Mouse (Mus musculus) MEL (cell line): Measurements from ENCODE around the gene Vamp8. TPM values are rescaled to one million over a fixed set of nuclear protein-coding genes. Genes with fewer than 3 reads are reported as not detected.

ENCODE experiments used
- DNase-seq: peaks from one replicate; pipeline ENCODE4 v3.0.0; 2011; ENCODE audit warnings: low read depth, low spot score
- H3K27ac ChIP-seq: 2 replicates; pipeline ENCODE4 v1.5.1; 2012; ENCODE audit warnings: low read depth, mild to moderate bottlenecking, control low read depth, low read length, moderate library complexity; ENCODE audit not compliant: control insufficient read depth
- H3K27me3 ChIP-seq, 2 experiments: fragments of 150-350 bp in 1 of 2; sonication (generic) in 1 of 2; 2 replicates each; pipeline ENCODE4 v1.6.1; 2012; ENCODE audit warnings: low read length in 2 of 2, mild to moderate bottlenecking in 2 of 2, improper control_type of control experiment in 1 of 2, moderate library complexity in 1 of 2; ENCODE audit not compliant: insufficient read depth in 2 of 2, control insufficient read depth in 1 of 2
- H3K36me3 ChIP-seq, 2 experiments: 2 replicates each; pipeline ENCODE4 v1.6.1; 2012 to 2014; ENCODE audit warnings: low read length in 2 of 2, improper control_type of control experiment in 1 of 2, inconsistent platforms in 1 of 2, mild to moderate bottlenecking in 1 of 2; ENCODE audit not compliant: insufficient read depth in 2 of 2, control insufficient read depth in 1 of 2
- H3K4me1 ChIP-seq, 2 experiments: fragments of 150-350 bp in 1 of 2; sonication (generic) in 1 of 2; 2 replicates each; pipeline ENCODE4 v1.6.1; 2012; ENCODE audit warnings: low read length in 2 of 2, improper control_type of control experiment in 1 of 2, mild to moderate bottlenecking in 1 of 2; ENCODE audit not compliant: insufficient read depth in 2 of 2, control insufficient read depth in 1 of 2
- H3K4me3 ChIP-seq, 2 experiments: fragments of 150-350 bp in 1 of 2; sonication (generic) in 1 of 2; 2 replicates each; pipeline ENCODE4 v1.5.1; 2012; ENCODE audit warnings: low read depth in 2 of 2, low read length in 2 of 2, mild to moderate bottlenecking in 2 of 2, moderate library complexity in 2 of 2, control low read depth in 1 of 2, improper control_type of control experiment in 1 of 2; ENCODE audit not compliant: control insufficient read depth in 1 of 2, insufficient read depth in 1 of 2
- H3K79me2 ChIP-seq: 2 replicates; pipeline ENCODE4 v1.6.1; 2012; ENCODE audit warnings: mild to moderate bottlenecking, low read length, moderate library complexity; ENCODE audit not compliant: control insufficient read depth, poor library complexity, insufficient read depth
- H3K9ac ChIP-seq: 2 replicates; pipeline ENCODE4 v1.6.1; 2012; ENCODE audit warnings: low read depth, mild to moderate bottlenecking, control low read depth, low read length, moderate library complexity; ENCODE audit not compliant: control insufficient read depth, poor library complexity, severe bottlenecking
- H3K9me3 ChIP-seq: fragments of 150-350 bp; sonication (generic); replicated peaks from 2 replicates; pipeline ENCODE4 v1.6.1; 2012; ENCODE audit warnings: mild to moderate bottlenecking, low read length, improper control_type of control experiment, moderate library complexity; ENCODE audit not compliant: insufficient read depth
- CHD1 ChIP-seq: IDR thresholded peaks from 2 replicates; pipeline ENCODE4 v1.6.1; 2012; ENCODE audit warnings: low read depth, mild to moderate bottlenecking, inconsistent platforms, low read length, improper control_type of control experiment
- CHD2 ChIP-seq: IDR thresholded peaks from 2 replicates; pipeline ENCODE4 v1.6.1; 2011; ENCODE audit warnings: low read length, improper control_type of control experiment
- CTCF ChIP-seq, 3 experiments: IDR thresholded peaks in 2 of 3; conservative IDR thresholded peaks in 1 of 3; 2 replicates each; pipeline ENCODE4 v1.5.1; 2011 to 2012; ENCODE audit warnings: low read length in 3 of 3, low read depth in 2 of 3, mild to moderate bottlenecking in 2 of 3, improper control_type of control experiment in 1 of 3, inconsistent platforms in 1 of 3, mixed read lengths in 1 of 3, moderate library complexity in 1 of 3; ENCODE audit not compliant: control insufficient read depth in 1 of 3, insufficient read depth in 1 of 3, poor library complexity in 1 of 3, severe bottlenecking in 1 of 3
- ELF1 ChIP-seq: IDR thresholded peaks from 2 replicates; pipeline ENCODE4 v1.6.1; 2014; ENCODE audit warnings: low read depth, mild to moderate bottlenecking, inconsistent platforms, low read length, improper control_type of control experiment, moderate library complexity
- GATA1 ChIP-seq: IDR thresholded peaks from 2 replicates; pipeline ENCODE4 v1.6.1; 2011; ENCODE audit warnings: low read depth, low read length, improper control_type of control experiment
- MAX ChIP-seq: IDR thresholded peaks from 2 replicates; pipeline ENCODE4 v1.6.1; 2011; ENCODE audit warnings: low read length, improper control_type of control experiment
- POLR2AphosphoS5 ChIP-seq: IDR thresholded peaks from 2 replicates; pipeline ENCODE4 v1.6.1; 2012; ENCODE audit warnings: low read depth, borderline replicate concordance, mild to moderate bottlenecking, inconsistent platforms, low read length, moderate library complexity, mixed read lengths
- RAD21 ChIP-seq: IDR thresholded peaks from 2 replicates; pipeline ENCODE4 v1.6.1; 2011; ENCODE audit warnings: mild to moderate bottlenecking, low read depth, low read length, improper control_type of control experiment
- RCOR1 ChIP-seq: IDR thresholded peaks from 2 replicates; pipeline ENCODE4 v1.6.1; 2012; ENCODE audit warnings: low read depth, mild to moderate bottlenecking, inconsistent platforms, low read length, improper control_type of control experiment
- SIN3A ChIP-seq: IDR thresholded peaks from 2 replicates; pipeline ENCODE4 v1.6.1; 2012; ENCODE audit warnings: low read length, improper control_type of control experiment, inconsistent platforms
- SMC3 ChIP-seq: IDR thresholded peaks from 2 replicates; pipeline ENCODE4 v1.6.1; 2011; ENCODE audit warnings: low read depth, low read length, improper control_type of control experiment
- TAL1 ChIP-seq: IDR thresholded peaks from 2 replicates; pipeline ENCODE4 v1.6.1; 2012; ENCODE audit warnings: mild to moderate bottlenecking, inconsistent platforms, low read length, moderate library complexity, mixed read lengths
- ZC3H11A ChIP-seq: IDR thresholded peaks from 2 replicates; pipeline ENCODE4 v1.6.1; 2012; ENCODE audit warnings: low read depth, mild to moderate bottlenecking, inconsistent platforms, low read length, improper control_type of control experiment
- polyA plus RNA-seq, 2 experiments: library from polyadenylated mRNA; stranded (reverse) in 1 of 2; unstranded in 1 of 2; fragments of >175 nt in 1 of 2; fragments of >200 nt in 1 of 2; gene quantifications; 2 replicates each; pipeline versions ENCODE4 v1.2.1 to v1.2.4; 2012; ENCODE audit warnings: low replicate concordance in 2 of 2, low read depth in 1 of 2; ENCODE audit not compliant: insufficient read length in 2 of 2, insufficient read depth in 1 of 2, missing spikeins in 1 of 2
- total RNA-seq: library from RNA; depleted of rRNA; stranded (reverse); fragments of 300-350 nt; gene quantifications from 2 replicates; pipeline ENCODE4 v1.2.3, GENCODE M21; 2012

The Vamp8 gene
- total and polyA plus RNA-seq, 3 experiments: 164 to 179 TPM; not detected in 1

DNA sequence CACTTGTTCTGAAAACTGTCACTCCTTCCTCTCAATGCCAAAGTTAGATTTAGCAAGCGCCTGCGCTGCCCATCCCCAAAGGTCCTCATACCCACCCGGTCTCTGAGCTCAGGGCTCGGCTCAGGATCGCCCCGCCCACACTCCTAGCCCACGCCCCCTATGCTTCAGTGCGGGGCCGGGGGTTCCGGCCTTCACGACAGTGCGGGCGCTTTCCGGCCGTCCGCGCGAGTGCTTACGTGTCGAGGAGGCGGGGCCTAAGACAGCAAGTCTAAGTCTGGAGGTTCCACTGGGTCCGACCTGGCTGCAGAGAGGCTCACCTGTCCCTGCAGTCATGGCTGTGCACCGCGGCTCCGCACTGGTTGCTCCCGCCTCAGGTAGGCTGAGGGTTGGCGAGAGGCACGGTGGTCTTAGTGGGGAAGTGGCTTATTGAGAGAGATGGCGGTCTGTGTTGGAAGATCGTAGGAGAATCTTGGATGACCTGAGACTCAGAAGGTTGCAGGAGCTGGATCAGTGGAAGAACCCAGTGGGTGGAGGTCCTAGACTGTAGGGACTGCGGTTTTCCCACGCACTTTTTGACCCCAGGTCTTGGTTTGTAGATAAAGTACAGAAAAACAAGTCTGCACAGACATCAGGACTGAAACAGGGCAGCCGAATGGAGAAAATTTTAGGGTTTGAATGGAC lies 23.7 kb upstream of the Vamp8 start, which contains the start of gene Ggcx (continued):
- peak; percentile 83 for TF ChIP-seq ELF1
- peak; percentile 66 for TF ChIP-seq SIN3A
- peak; percentile 48 for TF ChIP-seq MAX
- no peak for TF ChIP-seq CHD1

DNA sequence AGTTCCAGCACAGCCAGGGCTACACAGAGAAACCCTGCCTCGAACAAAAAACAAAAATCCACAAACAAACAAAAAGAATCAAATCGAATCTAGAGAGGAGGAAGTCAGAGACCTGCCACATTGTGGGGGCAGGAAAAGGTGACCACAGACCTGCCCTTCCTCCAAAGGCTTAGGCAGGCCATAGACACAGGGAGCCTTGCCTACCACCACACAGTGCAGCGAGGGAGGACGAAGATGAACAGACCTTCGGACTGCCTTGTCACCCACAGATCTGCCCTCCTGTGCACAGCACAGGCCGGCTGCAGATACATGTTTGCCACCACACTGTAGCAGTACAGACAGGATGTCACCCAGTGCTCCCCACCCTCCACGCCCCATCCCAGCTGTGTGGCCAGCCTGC lies 20.0 kb upstream of the Vamp8 start:
- DNase-seq: no peak
- TF ChIP-seq CHD2: no peak
- TF ChIP-seq POLR2AphosphoS5: peak; percentile 48; the same call in 1 of the 2 replicates
- Histone ChIP-seq H3K79me2 (peaks cover 8% of the 10 kb centered on the region), H3K4me3 (no peak overlapping the region), H3K4me1 (peaks cover 2 to 5% of the 10 kb centered on the region in 2 experiments; a peak in 3 of 4 replicates), H3K27ac (no peak overlapping the region), H3K9ac (no peak overlapping the region), H3K36me3 (peaks cover 0 to 9% of the 10 kb centered on the region in 2 experiments; a peak in 2 of 4 replicates), H3K9me3 (no peaks in the 10 kb centered on the region), H3K27me3 (no peaks in the 10 kb centered on the region)

DNA sequence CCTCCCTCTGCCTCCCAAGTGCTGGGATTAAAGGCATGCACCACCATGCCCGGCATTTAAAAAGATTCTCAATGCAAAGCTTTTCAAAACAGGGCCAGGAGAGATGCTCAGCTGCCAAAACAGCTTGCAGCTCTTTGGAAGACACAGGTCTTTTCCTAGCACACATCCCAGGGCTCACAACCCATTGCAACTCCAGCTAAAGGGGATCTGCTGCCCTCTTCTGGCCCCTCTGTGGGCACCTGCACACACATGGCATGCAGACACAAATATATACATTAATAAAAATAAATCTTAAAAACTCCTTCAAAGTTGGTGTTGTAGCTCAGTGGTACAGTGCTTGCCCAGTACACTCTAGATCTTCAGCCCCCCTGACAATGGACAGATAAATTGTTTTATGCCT lies 19.5 kb upstream of the Vamp8 start:
- peaks cover 7% of the 10 kb centered on the region for H3K79me2 ChIP-seq
- H3K4me1 ChIP-seq: peaks cover 2% of the 10 kb centered on the region in 2 experiments; a peak in 3 of 4 replicates
- no peak overlapping the region for H3K27ac ChIP-seq
- no peaks in the 10 kb centered on the region for H3K27me3 ChIP-seq
- H3K4me3 ChIP-seq: no peak overlapping the region
- 0 out of 2 replicates have a peak, but pooled peaks have one; percentile 10 for TF ChIP-seq ZC3H11A
- TF ChIP-seq CTCF (IDR thresholded peaks at IDR 0.05 in 2 of 3, conservative IDR thresholded peaks at IDR 0.05 in 1 of 3; ENCODE audit: control insufficient read depth in 1 of 3, insufficient read depth in 1 of 3, low read depth in 2 of 3, low read length in 3 of 3, poor library complexity in 1 of 3, severe bottlenecking in 1 of 3): peak in 2 of 3 experiments; percentile 53 to 55; a peak in 5 of 6 replicates
- no peak for TF ChIP-seq ELF1
- TF ChIP-seq RAD21: peak; percentile 36
- peak; percentile 42 for TF ChIP-seq SMC3
- no peaks in the 10 kb centered on the region for H3K9me3 ChIP-seq
- no peak overlapping the region for H3K9ac ChIP-seq
- peaks cover 0 to 7% of the 10 kb centered on the region in 2 experiments; a peak in 2 of 4 replicates for H3K36me3 ChIP-seq
- peak; percentile 58 for DNase-seq

DNA sequence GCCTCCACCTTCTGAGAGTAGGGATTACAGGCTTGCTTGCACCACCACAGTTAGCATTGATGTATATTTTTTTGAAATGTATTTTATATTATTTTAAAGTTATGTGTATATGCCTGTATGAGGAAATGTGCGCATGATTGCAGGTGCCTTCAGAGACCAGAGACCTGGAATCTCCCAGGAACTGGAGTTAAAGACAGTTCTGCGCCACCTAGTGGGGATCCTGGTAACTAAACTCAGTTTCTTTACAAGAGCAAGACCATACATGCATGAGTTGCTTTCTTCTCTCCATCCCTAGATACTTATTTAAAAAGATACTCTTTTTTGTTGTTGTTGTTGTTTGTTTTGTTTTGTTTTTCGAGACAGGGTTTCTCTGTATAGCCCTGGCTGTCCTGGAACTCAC lies 19.1 kb upstream of the Vamp8 start:
- no peak for TF ChIP-seq TAL1
- TF ChIP-seq RCOR1: no peak
- TF ChIP-seq RAD21: peak; percentile 33
- peak; percentile 60 for TF ChIP-seq SMC3
- TF ChIP-seq GATA1: no peak
- peak; percentile 48 to 76 (median 63) for TF ChIP-seq CTCF (IDR thresholded peaks at IDR 0.05 in 2 of 3, conservative IDR thresholded peaks at IDR 0.05 in 1 of 3; ENCODE audit: control insufficient read depth in 1 of 3, insufficient read depth in 1 of 3, low read depth in 2 of 3, low read length in 3 of 3, poor library complexity in 1 of 3, severe bottlenecking in 1 of 3)
- no peaks in the 10 kb centered on the region; a peak in 1 of 4 replicates for H3K4me1 ChIP-seq
- DNase-seq: peak; percentile 82

More for the DNA sequence above, 19.1 kb upstream of the Vamp8 start:
- Histone ChIP-seq H3K79me2 (peaks cover 4% of the 10 kb centered on the region), H3K9ac (no peak overlapping the region), H3K9me3 (no peaks in the 10 kb centered on the region), H3K27me3 (no peaks in the 10 kb centered on the region), H3K27ac (no peak overlapping the region), H3K36me3 (peaks cover 0 to 5% of the 10 kb centered on the region in 2 experiments; a peak in 1 of 4 replicates), H3K4me3 (no peak overlapping the region)
